Mouse (Mus musculus) neural tube, embryonic 11.5 days (tissue): ENCODE measurements at regions not wholly inside any gene's neighbourhood (a gene's known extent, or its start where the extent isn't known, plus 50 kb on each side); places are given as distances from the start of the nearest gene placed in this dataset.
A peak's percentile ranks its signal among the peaks of the same experiment; 100 is the strongest.

ENCODE experiments used
- ATAC-seq: fragments of 200-750 bp; cut with Nextera tagmentation; 2 replicates; pipeline ENCODE4 v1.8.0; 2017; ENCODE audit warnings: moderate number of reproducible peaks, mild to moderate bottlenecking, moderate TSS enrichment, moderate library complexity; ENCODE audit not compliant: insufficient read depth, low FRiP score, low TSS enrichment
- DNase-seq: peaks from one replicate; pipeline ENCODE4 v3.0.0-alpha.2; 2015; ENCODE audit warnings: low spot score
- H3K27ac ChIP-seq: fragments of 300-500 bp; sonication (generic); 2 replicates; pipeline ENCODE4 v1.5.1; 2014; ENCODE audit warnings: low read depth, mild to moderate bottlenecking, low read length
- H3K27me3 ChIP-seq: fragments of 300-500 bp; sonication (generic); 2 replicates; pipeline ENCODE4 v1.6.1; 2014; ENCODE audit warnings: mild to moderate bottlenecking, low read length, mixed read lengths; ENCODE audit not compliant: control insufficient read depth, insufficient read depth
- H3K36me3 ChIP-seq: fragments of 300-500 bp; sonication (generic); 2 replicates; pipeline ENCODE4 v1.6.1; 2014; ENCODE audit warnings: mild to moderate bottlenecking, low read length, moderate library complexity, mixed read lengths; ENCODE audit not compliant: control insufficient read depth, insufficient read depth
- H3K4me1 ChIP-seq: fragments of 300-500 bp; sonication (generic); 2 replicates; pipeline ENCODE4 v1.6.1; 2014; ENCODE audit warnings: low read length, mixed read lengths; ENCODE audit not compliant: control insufficient read depth, insufficient read depth
- H3K4me2 ChIP-seq: fragments of 300-500 bp; sonication (generic); 2 replicates; pipeline ENCODE4 v1.6.1; 2014; ENCODE audit warnings: low read depth, mild to moderate bottlenecking, moderate library complexity
- H3K4me3 ChIP-seq: fragments of 300-500 bp; sonication (generic); 2 replicates; pipeline ENCODE4 v1.5.1; 2014; ENCODE audit warnings: low read depth, low read length
- H3K9ac ChIP-seq: fragments of 300-500 bp; sonication (generic); 2 replicates; pipeline ENCODE4 v1.6.1; 2014; ENCODE audit warnings: mild to moderate bottlenecking, low read length
- H3K9me3 ChIP-seq: fragments of 300-500 bp; sonication (generic); 2 replicates; pipeline ENCODE4 v1.6.1; 2016; ENCODE audit warnings: low read length; ENCODE audit not compliant: control insufficient read depth
- WGBS: fragments of 180-500 bp; shearing (Covaris S2); extraction: QIAGEN DNeasy Blood & Tissue Kit; methylation state at CpG from one replicate; pipeline ENCODE4 v1.1.7; 2014; 5-methylcytosine and 5-hydroxymethylcytosine counted together

- WGBS: 14% methylated on average over 4 of the region's 4 CpGs
- DNase-seq (no peak), ATAC-seq (peak; percentile 59)
- Histone ChIP-seq H3K36me3 (no peaks in the 10 kb centered on the region), H3K4me2 (no peak overlapping the region), H3K9me3 (no peaks in the 10 kb centered on the region), H3K4me1 (peaks cover 10% of the 10 kb centered on the region), H3K27me3 (no peaks in the 10 kb centered on the region), H3K27ac (peak overlapping the region; percentile 67), H3K9ac (no peak overlapping the region), H3K4me3 (no peak overlapping the region)
These were observed 210.8 kb downstream of the Mex3b start for GRCm38 (mm10) chr7:83077919-83078265.

- WGBS: 96% methylated on average over 4 of the region's 4 CpGs
- no peak overlapping the region for H3K4me2 ChIP-seq
- H3K27me3 ChIP-seq: no peaks in the 10 kb centered on the region
- H3K4me1 ChIP-seq: peaks cover 10% of the 10 kb centered on the region
- no peaks in the 10 kb centered on the region for H3K9me3 ChIP-seq
- no peak for ATAC-seq
- H3K9ac ChIP-seq: no peak overlapping the region
- no peak overlapping the region for H3K4me3 ChIP-seq
- H3K27ac ChIP-seq: no peak overlapping the region
- DNase-seq: no peak
- no peaks in the 10 kb centered on the region for H3K36me3 ChIP-seq
These were observed 211.6 kb downstream of the Mex3b start for GRCm38 (mm10) chr7:83078695-83079094.

- Histone ChIP-seq H3K9me3 (no peaks in the 10 kb centered on the region), H3K36me3 (no peaks in the 10 kb centered on the region), H3K9ac (no peak overlapping the region), H3K4me3 (no peak overlapping the region), H3K4me1 (peaks cover 10% of the 10 kb centered on the region), H3K27ac (no peak overlapping the region), H3K27me3 (no peaks in the 10 kb centered on the region), H3K4me2 (no peak overlapping the region)
- no peak for DNase-seq
- no peak for ATAC-seq
- 83% methylated on average over 1 of the region's 1 CpGs for WGBS
These were observed 212.7 kb downstream of the Mex3b start for GRCm38 (mm10) chr7:83079842-83080241.

GRCm38 (mm10) chr7:83084496-83085082 lies 217.5 kb downstream of the Mex3b start:
- H3K27ac ChIP-seq: no peak overlapping the region
- no peak overlapping the region for H3K4me2 ChIP-seq
- 77% methylated on average over 6 of the region's 6 CpGs for WGBS
- no peaks in the 10 kb centered on the region for H3K4me1 ChIP-seq
- H3K27me3 ChIP-seq: no peaks in the 10 kb centered on the region
- no peak overlapping the region for H3K4me3 ChIP-seq
- no peak overlapping the region for H3K9ac ChIP-seq
- H3K9me3 ChIP-seq: no peaks in the 10 kb centered on the region
- no peak for ATAC-seq
- no peaks in the 10 kb centered on the region for H3K36me3 ChIP-seq
- DNase-seq: no peak

GRCm38 (mm10) chr7:83085547-83086158 lies 218.5 kb downstream of the Mex3b start:
- no peaks in the 10 kb centered on the region for H3K36me3 ChIP-seq
- H3K4me2 ChIP-seq: no peak overlapping the region
- no peaks in the 10 kb centered on the region for H3K27me3 ChIP-seq
- H3K4me1 ChIP-seq: no peaks in the 10 kb centered on the region
- WGBS: 60% methylated on average over 4 of the region's 4 CpGs
- H3K9ac ChIP-seq: no peak overlapping the region
- H3K9me3 ChIP-seq: no peaks in the 10 kb centered on the region
- no peak overlapping the region for H3K4me3 ChIP-seq
- 0 out of 2 replicates have a peak, but pooled peaks have one; percentile 13 for ATAC-seq
- H3K27ac ChIP-seq: no peak overlapping the region
- DNase-seq: no peak

GRCm38 (mm10) chr7:83087408-83087807 lies 220.3 kb downstream of the Mex3b start:
- Histone ChIP-seq H3K27me3 (no peaks in the 10 kb centered on the region), H3K9me3 (no peaks in the 10 kb centered on the region), H3K4me1 (no peaks in the 10 kb centered on the region), H3K9ac (no peak overlapping the region), H3K4me3 (no peak overlapping the region), H3K4me2 (no peak overlapping the region), H3K36me3 (no peaks in the 10 kb centered on the region), H3K27ac (no peak overlapping the region)
- DNase-seq (no peak), ATAC-seq (no peak)
- 80% methylated on average over 4 of the region's 4 CpGs for WGBS

- Histone ChIP-seq H3K9ac (no peak overlapping the region), H3K4me3 (no peak overlapping the region), H3K4me2 (no peak overlapping the region), H3K36me3 (no peaks in the 10 kb centered on the region), H3K27ac (no peak overlapping the region), H3K9me3 (no peaks in the 10 kb centered on the region), H3K27me3 (no peaks in the 10 kb centered on the region), H3K4me1 (no peaks in the 10 kb centered on the region)
- no peak for DNase-seq
- no peak for ATAC-seq
- WGBS: 39% methylated on average over 4 of the region's 4 CpGs
These were observed 221.0 kb downstream of the Mex3b start for GRCm38 (mm10) chr7:83088125-83088524.

GRCm38 (mm10) chr7:83089330-83089982 lies 222.3 kb downstream of the Mex3b start:
- H3K4me3 ChIP-seq: no peak overlapping the region
- no peak overlapping the region for H3K27ac ChIP-seq
- H3K4me2 ChIP-seq: no peak overlapping the region
- DNase-seq (peak; percentile 33), ATAC-seq (no peak)
- no peaks in the 10 kb centered on the region for H3K27me3 ChIP-seq
- peaks cover 3% of the 10 kb centered on the region; the same call in 1 of the 2 replicates for H3K4me1 ChIP-seq
- 0 out of 2 replicates have a peak overlapping the region, but pooled peaks have one; percentile 5 for H3K9ac ChIP-seq
- no peaks in the 10 kb centered on the region for H3K9me3 ChIP-seq
- no peaks in the 10 kb centered on the region for H3K36me3 ChIP-seq
- 39% methylated on average over 8 of the region's 8 CpGs for WGBS

GRCm38 (mm10) chr7:83093923-83094355 lies 226.8 kb downstream of the Mex3b start:
- ATAC-seq (peak; percentile 60), DNase-seq (peak; percentile 63)
- H3K4me2 ChIP-seq: no peak overlapping the region
- WGBS: 20% methylated on average over 8 of the region's 8 CpGs
- H3K4me1 ChIP-seq: peaks cover 3% of the 10 kb centered on the region; the same call in 1 of the 2 replicates
- H3K9ac ChIP-seq: no peak overlapping the region
- no peaks in the 10 kb centered on the region for H3K9me3 ChIP-seq
- no peak overlapping the region for H3K4me3 ChIP-seq
- H3K27me3 ChIP-seq: no peaks in the 10 kb centered on the region
- H3K36me3 ChIP-seq: no peaks in the 10 kb centered on the region
- no peak overlapping the region for H3K27ac ChIP-seq
